Mouse (Mus musculus): ENCODE measurements around the gene Mdh1. TPM values are rescaled to one million over a fixed set of nuclear protein-coding genes. Genes with fewer than 3 reads are reported as not detected.

The Mdh1 gene
- polyA plus RNA-seq, 1 experiment from 2014 or later = 739 TPM

DNA sequence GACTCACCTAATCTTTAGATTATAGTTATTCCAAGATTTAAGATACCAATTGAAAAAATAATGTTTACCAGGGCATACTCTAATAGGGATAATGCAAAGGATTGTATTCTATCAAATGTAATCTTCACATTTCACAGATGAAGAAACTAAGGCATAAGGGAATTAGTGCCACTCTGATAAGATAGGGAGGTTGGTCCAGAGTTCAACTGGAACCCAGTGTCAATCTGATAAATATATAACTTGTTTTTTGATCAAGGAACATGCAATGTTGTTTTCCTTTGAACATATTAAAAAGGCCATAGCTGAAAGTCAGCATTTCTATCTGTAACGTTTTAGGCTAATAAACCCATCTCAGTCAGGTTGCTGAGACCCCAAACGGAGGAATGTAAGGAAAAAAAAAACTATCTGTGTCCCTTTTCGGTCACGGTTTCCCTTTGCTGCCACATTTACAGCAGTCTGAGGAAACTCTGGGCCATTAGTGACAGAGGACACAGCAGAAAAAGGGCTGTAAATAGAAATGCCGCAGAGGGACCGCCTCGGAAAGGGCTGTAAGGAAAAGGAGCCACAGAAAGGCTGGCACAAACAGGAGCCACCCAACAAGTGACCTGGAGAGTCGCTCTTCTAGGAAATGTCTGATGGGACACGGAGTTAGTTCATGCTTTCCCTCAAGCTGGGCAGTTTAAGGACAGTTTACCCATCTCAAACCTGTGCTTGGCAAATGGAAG, 7.3 kb downstream of the Mdh1 start:
- no peak for DNase-seq (ENCODE audit: low read depth, low spot score)
- H3K27me3 ChIP-seq = no peaks in the 10 kb centered on the region
- no peak for TF ChIP-seq CTCF (IDR thresholded peaks at IDR 0.05)
- no peak for ATAC-seq
- ChIA-PET CTCF (no interaction called here), POLR2A (no interaction called here)
- in situ Hi-C loops (cut with MboI; ENCODE audit: low pct_unique_long_range_greater_than_20kb) = no loop called here

- ATAC-seq (no peak), DNase-seq (ENCODE audit: low read depth, low spot score) (no peak)
- H3K27me3 ChIP-seq = no peaks in the 10 kb centered on the region
- ChIA-PET CTCF (interaction anchor here (2.2 kb wide), 1 partner anchor 14 kb away, joined by 9 read pairs; no protein-coding TSS in a partner anchor), POLR2A (no interaction called here)
- in situ Hi-C loops (cut with MboI; ENCODE audit: low pct_unique_long_range_greater_than_20kb) = no loop called here
- no peak for TF ChIP-seq CTCF (IDR thresholded peaks at IDR 0.05)
Measured at GRCm38 (mm10) chr11:21563617-21564325, 8.4 kb downstream of the Mdh1 start.

- CTCF ChIA-PET = interaction anchor here (1.2 kb wide), 1 partner anchor 13 kb away, joined by 3 read pairs; no protein-coding TSS in a partner anchor
- H3K27me3 ChIP-seq = no peaks in the 10 kb centered on the region
- POLR2A ChIA-PET = no interaction called here
- no peak for TF ChIP-seq CTCF (IDR thresholded peaks at IDR 0.05)
- DNase-seq (ENCODE audit: low read depth, low spot score) (no peak), ATAC-seq (no peak)
- in situ Hi-C loops (cut with MboI; ENCODE audit: low pct_unique_long_range_greater_than_20kb) = no loop called here
Measured at GRCm38 (mm10) chr11:21561347-21561746, 10.8 kb downstream of the Mdh1 start.

- in situ Hi-C loops (cut with MboI; ENCODE audit: low pct_unique_long_range_greater_than_20kb) = no loop called here
- ATAC-seq (no peak), DNase-seq (ENCODE audit: low read depth, low spot score) (no peak)
- H3K27me3 ChIP-seq = no peaks in the 10 kb centered on the region
- CTCF ChIA-PET = interaction anchor here (1.3 kb wide), 1 partner anchor 10 kb away, joined by 5 read pairs; no protein-coding TSS in a partner anchor
- POLR2A ChIA-PET = interaction anchor here (0.6 kb wide), 2 partner anchors 9 to 17 kb away, joined by 3 to 4 read pairs; no protein-coding TSS in a partner anchor
- TF ChIP-seq CTCF (IDR thresholded peaks at IDR 0.05) = no peak
Measured at GRCm38 (mm10) chr11:21559727-21560126, 12.4 kb downstream of the Mdh1 start.

GRCm38 (mm10) chr11:21552049-21552448, 20.1 kb downstream of the Mdh1 start:
- ChIA-PET CTCF (interaction anchor here (0.9 kb wide), 1 partner anchor 17 kb away, joined by 3 read pairs; no protein-coding TSS in a partner anchor), POLR2A (no interaction called here)
- DNase-seq (ENCODE audit: low read depth, low spot score) (no peak), ATAC-seq (no peak)
- TF ChIP-seq CTCF (IDR thresholded peaks at IDR 0.05) = no peak
- no peaks in the 10 kb centered on the region for H3K27me3 ChIP-seq
- in situ Hi-C loops (cut with MboI; ENCODE audit: low pct_unique_long_range_greater_than_20kb) = no loop called here

- ChIA-PET POLR2A (no interaction called here), CTCF (interaction anchor here (0.8 to 1.6 kb wide), 4 partner anchors 11 to 32 kb away, joined by 3 to 9 read pairs (median 3); no protein-coding TSS in a partner anchor)
- in situ Hi-C loops (cut with MboI; ENCODE audit: low pct_unique_long_range_greater_than_20kb) = no loop called here
- no peaks in the 10 kb centered on the region for H3K27me3 ChIP-seq
- ATAC-seq = no peak
- no peak for TF ChIP-seq CTCF (IDR thresholded peaks at IDR 0.05)
- no peak for DNase-seq (ENCODE audit: low read depth, low spot score)
Measured at GRCm38 (mm10) chr11:21550222-21551173, 21.7 kb downstream of the Mdh1 start.

- ATAC-seq (no peak), DNase-seq (ENCODE audit: low read depth, low spot score) (no peak)
- no peak for TF ChIP-seq CTCF (IDR thresholded peaks at IDR 0.05)
- POLR2A ChIA-PET = no interaction called here
- in situ Hi-C loops (cut with MboI; ENCODE audit: low pct_unique_long_range_greater_than_20kb) = no loop called here
- CTCF ChIA-PET = interaction anchor here (0.8 to 1.6 kb wide), 4 partner anchors 10 to 31 kb away, joined by 3 to 9 read pairs (median 3); no protein-coding TSS in a partner anchor
- H3K27me3 ChIP-seq = no peaks in the 10 kb centered on the region
Measured at GRCm38 (mm10) chr11:21549754-21550153, 22.4 kb downstream of the Mdh1 start.

DNA sequence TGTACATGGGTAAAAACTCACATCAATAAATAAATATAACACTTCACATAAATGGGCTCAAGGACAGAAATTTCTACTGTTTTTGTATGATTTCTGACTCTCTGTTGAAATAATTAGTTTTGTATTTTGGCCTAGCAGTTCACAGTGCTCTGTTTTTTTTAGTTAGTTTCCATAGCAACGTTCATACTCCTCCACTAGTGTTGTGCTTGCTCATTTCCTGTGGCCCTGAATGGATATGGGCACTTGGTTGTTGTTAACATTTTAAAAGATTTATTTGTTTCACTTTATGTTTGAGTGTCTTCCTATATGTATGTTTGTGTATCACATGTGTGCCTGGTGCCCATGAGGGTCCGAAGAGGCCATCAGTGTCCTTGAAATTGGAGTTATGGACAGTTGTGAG, 23.1 kb downstream of the Mdh1 start:
- no peak for ATAC-seq
- POLR2A ChIA-PET = no interaction called here
- no peak for TF ChIP-seq CTCF (IDR thresholded peaks at IDR 0.05)

GRCm38 (mm10) chr11:21547518-21547917, 24.6 kb downstream of the Mdh1 start:
- CTCF ChIA-PET = no interaction called here
- ATAC-seq = no peak
- in situ Hi-C loops (cut with MboI; ENCODE audit: low pct_unique_long_range_greater_than_20kb) = no loop called here

More for the DNA sequence above, 23.1 kb downstream of the Mdh1 start:
- no peak for DNase-seq (ENCODE audit: low read depth, low spot score)
- in situ Hi-C loops (cut with MboI; ENCODE audit: low pct_unique_long_range_greater_than_20kb) = no loop called here
- H3K27me3 ChIP-seq = no peaks in the 10 kb centered on the region
- CTCF ChIA-PET = interaction anchor here (1.6 kb wide), 1 partner anchor 14 kb away, joined by 9 read pairs; no protein-coding TSS in a partner anchor

GRCm38 (mm10) chr11:21546671-21547070, 25.5 kb downstream of the Mdh1 start:
- in situ Hi-C loops (cut with MboI; ENCODE audit: low pct_unique_long_range_greater_than_20kb) = no loop called here
- DNase-seq (ENCODE audit: low read depth, low spot score) (no peak), ATAC-seq (no peak)
- H3K27me3 ChIP-seq = no peaks in the 10 kb centered on the region
- CTCF ChIA-PET = no interaction called here
- POLR2A ChIA-PET = no interaction called here
- TF ChIP-seq CTCF (IDR thresholded peaks at IDR 0.05) = no peak

More at GRCm38 (mm10) chr11:21547518-21547917, 24.6 kb downstream of the Mdh1 start:
- POLR2A ChIA-PET = no interaction called here
- no peak for DNase-seq (ENCODE audit: low read depth, low spot score)
- H3K27me3 ChIP-seq = no peaks in the 10 kb centered on the region
- TF ChIP-seq CTCF (IDR thresholded peaks at IDR 0.05) = no peak
